Mouse (Mus musculus) liver, embryonic 14.5 days (tissue): Measurements from ENCODE around the gene Eras.

ENCODE experiments used
- CTCF ChIP-seq: IDR thresholded peaks from 2 replicates; pipeline ENCODE4 v1.5.1; 2016; ENCODE audit warnings: antibody characterized with exemption, low read depth, control low read depth
- EP300 ChIP-seq: IDR thresholded peaks from 2 replicates; pipeline ENCODE4 v1.6.1; 2016; ENCODE audit warnings: antibody characterized with exemption, low read depth

DNA sequence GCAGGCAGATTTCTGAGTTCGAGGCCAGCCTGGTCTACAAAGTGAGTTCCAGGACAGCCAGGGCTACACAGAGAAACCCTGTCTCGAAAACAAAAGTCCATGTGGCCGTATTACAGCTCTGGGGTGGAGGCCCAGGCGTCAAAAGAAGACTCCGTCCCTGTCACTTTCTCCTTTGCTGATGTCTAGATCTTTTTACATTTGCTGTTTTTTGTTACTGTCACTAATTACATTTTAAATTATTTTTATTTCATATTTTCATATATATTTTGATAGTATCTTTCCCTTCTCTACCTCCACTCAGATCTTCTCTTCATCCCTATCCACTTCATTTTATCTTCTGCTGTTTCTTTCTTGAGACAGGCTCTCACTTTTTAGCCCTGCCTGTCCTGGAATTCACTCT, 20.7 kb downstream of the Eras start, which contains the start of gene Gm10491:
- TF ChIP-seq CTCF (no peak), EP300 (no peak)
